Mouse (Mus musculus) layer of hippocampus, adult 8-10 months (tissue): ENCODE measurements around the gene Pak3. TPM values are rescaled to one million over a fixed set of nuclear protein-coding genes. Genes with fewer than 3 reads are reported as not detected.
"Not testable (repeated sequence)": the region's sequence is repeated elsewhere in the genome, so short reads cannot be mapped to it uniquely, and the experiment has no call there.

Experiments
- DNase-seq, 2 experiments: peaks; one replicate each; pipeline ENCODE4 v3.0.0; 2022; ENCODE audit warnings: low spot score in 2 of 2
- total RNA-seq, 4 experiments: library from RNA; stranded (reverse); gene quantifications; 2 replicates each; pipeline ENCODE4 v1.2.4; 2022

Gene Pak3
- 100 to 1,000 TPM; 110 to 146 (median 131) TPM for total RNA-seq

DNA sequence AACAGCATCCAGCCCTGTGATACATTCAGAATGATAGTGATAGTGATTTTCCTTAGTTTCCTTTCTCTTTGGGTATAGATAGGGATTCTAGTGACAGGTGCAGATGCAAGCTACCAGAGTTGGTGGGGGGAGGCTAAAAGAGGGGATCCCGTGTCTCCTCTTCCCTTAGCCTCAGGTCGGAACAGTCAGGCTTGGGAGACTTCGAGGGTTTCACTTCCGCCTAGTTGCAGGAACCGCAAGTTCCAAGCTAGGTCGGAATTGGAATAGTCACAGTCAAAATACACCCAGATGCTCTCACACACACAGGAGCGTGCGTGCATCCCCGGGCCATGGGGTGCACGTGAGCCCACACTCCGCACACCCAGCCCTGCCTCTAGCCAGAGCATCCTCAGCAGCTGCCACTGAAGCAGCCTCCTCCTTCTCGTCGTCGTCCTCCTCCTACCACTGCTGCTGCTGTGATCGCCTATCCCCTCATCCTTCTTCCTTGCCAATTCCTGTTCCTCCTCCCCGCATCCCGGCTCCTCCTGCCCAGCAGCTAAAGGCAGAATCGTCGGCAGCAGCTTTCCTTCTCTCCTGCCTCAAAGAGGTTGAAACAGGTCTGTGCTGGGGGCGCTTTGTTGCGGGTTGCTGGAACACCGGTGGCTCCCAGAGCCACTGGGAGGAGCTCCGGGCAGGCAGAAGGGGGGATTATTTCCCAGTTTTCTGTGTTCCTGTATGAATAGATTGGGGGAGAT, at the start of gene Pak3:
TSS of gene Pak3 (plus strand) at position 424 of the 734 bp plus-strand sequence.
- DNase-seq = peak; percentile 12 to 27

DNA sequence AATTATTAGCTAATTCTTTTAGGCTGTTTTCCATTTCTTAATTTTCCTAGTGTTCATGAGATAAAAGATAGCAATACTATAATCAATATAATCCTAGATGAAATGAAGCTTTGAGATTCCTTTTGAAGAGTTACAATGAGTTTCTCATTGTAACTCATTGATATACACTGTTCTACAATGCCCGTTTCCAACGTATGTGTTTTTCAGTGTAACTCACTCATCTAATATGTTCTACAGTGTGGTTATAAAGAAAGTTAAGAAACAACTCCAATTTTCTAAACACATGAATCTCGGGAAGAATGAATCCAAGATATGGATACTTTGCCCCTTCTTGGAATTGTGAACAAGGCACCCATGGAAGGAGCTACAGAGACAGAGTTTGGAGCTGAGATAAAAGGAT, 35.5 kb upstream of the Pak3 start:
- peak; percentile 99 for DNase-seq

DNA sequence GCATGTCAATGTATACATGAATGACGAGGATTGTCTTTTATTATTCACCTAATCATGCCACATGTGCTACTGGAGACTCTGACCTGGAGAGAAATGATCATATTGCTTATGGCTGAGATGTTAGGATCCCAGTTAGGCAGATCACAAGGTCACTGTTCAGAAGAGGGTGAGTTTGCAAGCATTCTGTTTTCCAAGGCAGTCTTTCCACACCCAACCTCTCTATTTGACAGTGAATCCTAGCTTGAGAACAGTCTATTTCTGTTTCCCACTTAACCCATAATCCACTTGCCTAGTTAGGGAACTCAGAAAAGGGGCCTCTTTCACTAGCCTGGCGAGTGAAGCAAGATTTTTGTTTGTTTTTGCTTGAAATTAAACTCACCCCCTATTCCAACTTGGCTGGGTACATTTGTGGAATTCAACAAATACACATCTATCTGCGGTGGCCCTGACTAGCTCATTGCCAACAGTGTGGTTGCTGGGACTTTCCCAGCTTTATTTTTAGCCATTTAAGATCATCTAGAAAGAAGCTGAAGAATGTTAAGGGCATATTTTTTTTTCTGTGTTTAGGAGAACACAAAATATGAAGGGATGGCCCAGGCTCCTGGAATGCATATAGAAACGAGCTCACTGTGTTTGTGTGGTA, 17.2 kb upstream of the Pak3 start:
- no peak for DNase-seq

DNA sequence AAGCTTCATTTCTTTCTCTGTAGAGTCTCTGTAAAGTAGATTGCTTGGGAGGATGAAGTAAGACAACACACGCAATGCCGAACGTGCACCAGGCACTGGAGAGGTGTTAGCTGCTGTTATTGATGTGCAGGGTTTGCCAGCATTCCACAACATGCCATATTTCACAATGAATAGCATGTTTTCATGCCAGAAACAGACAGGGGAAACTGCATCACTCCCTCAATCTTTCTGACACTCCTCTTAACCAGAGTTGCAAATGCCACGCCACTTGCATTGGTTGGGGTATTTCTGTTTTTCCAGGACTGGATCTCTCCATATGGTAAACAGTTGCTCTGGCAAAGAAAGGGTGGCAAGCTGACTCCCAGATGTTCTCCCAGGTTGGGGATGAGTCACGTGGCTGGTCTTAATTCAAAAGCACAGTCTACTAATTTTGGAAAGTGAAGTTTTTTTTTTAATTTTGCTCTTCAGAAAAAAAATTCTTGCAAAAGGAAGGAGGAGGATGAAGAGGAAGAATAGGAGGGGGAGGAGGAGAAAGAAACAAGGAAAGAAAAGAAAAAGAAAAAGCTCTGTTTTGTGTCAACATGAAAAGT, 16.5 kb upstream of the Pak3 start:
- no peak for DNase-seq

DNA sequence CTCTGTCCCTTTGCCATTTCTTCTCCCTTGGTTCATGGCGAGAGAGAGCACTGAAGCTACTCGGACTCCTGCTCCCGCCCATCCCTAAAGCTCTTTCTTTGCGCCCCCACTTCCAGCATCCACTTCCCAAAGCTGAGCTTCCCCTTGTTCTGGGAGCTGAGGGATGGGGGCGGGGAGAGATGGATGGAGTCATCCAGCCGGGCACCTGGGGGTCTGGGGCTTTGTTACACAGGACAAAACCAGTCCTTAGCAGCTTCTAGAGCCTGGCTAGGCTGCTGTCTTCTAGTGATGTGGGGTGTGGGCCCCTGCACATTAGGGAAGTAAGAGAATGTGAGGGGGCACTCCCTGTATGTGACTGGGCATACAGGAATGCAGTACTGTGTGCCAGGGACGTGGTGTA, 526 bp downstream of the Pak3 start:
- DNase-seq = peak; percentile 8 to 10

DNA sequence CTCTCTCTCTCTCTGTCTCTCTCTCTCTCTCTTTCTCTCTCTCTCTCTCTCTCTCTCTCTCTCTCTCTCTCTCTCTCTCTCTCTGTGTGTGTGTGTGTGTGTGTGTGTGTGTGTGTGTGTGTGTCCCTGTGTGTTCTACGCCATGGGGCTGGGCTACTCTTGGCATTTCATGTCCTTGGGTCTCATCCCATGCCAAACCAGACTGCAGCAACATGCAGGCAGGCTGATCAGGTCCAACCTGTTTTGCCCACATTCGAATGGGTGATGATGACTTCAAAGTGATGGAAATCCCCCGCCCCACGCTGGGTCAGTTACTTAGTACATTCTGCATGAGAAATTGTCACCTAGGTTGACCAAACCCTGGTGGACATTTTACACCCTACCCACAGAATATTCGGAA, 1.1 kb downstream of the Pak3 start:
- DNase-seq = not testable (repeated sequence)

DNA sequence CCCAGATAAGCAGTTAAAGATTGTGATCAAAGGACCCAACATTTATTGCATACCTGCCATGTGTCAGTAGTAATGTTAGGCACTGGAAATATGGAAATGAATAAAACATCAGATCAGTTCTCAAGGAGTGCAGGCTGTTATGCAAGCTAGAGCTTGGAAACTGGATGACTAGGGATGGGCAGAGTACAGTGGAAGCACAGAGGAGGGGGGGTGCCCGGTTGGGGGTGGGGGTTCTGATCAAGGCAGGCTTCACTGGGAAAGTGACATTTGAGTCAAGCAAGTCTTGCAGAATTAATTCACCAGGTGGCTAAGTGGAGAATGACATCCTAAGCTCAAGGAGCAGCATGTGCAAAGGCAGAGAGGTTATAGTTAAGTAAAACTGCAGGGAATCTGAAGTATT, 1.8 kb downstream of the Pak3 start:
- DNase-seq = no peak

DNA sequence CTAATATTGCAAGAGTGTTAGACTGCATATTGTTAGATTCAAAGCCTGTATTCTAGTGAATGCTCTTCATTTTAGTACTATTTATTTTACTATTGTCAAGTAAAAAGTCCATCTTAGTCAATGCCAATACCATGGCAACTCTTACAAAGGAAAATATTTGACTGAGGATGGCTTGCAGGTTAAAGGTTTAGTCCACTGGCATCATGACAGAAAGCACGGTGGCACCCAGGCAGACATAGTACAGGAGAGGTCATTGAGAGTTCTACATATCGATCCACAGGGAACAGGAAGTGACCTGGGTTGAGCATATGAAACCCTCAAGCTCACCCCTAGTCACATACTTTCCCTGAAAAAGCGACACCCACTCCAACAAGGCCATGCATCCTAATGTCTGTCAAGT, 13.9 kb downstream of the Pak3 start:
- no peak for DNase-seq

DNA sequence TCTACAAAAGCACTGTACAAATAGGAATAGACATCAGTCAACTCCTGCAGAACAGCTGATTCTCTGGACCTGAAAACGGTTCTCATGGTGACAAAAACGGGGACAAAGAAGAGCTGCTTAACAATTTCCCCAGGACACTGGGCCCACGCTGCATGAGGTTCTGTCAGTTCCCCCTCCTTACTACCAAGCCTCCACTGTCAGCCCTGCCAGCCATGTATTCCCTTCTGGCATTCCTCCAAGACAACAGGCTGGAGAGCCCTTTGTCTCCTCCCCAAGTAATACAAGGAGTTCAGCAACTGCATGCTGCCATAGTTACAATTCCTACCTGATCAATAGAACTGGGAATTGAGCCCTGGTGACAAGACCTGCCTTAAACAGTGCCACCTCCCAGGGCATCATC, 15.2 kb downstream of the Pak3 start:
- DNase-seq = no peak

DNA sequence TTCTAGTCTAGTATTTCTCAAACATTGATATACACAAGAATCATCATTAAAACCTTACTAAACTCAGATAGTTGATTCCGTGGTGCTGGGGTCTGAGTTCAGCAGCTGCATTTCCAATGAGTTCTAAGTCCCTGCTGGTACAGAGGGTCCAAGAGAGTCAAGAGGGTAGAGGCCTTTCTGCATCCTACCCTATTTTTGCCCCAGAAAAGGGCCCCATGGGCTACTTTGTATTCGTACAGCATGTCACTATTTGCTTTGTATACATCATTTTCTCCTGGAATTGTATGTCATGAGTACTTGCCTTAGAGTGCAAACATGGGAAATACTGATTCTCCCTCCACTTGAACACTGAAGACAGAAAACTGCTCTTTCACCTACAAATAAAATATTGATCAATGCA, 24.4 kb downstream of the Pak3 start:
- DNase-seq = no peak

DNA sequence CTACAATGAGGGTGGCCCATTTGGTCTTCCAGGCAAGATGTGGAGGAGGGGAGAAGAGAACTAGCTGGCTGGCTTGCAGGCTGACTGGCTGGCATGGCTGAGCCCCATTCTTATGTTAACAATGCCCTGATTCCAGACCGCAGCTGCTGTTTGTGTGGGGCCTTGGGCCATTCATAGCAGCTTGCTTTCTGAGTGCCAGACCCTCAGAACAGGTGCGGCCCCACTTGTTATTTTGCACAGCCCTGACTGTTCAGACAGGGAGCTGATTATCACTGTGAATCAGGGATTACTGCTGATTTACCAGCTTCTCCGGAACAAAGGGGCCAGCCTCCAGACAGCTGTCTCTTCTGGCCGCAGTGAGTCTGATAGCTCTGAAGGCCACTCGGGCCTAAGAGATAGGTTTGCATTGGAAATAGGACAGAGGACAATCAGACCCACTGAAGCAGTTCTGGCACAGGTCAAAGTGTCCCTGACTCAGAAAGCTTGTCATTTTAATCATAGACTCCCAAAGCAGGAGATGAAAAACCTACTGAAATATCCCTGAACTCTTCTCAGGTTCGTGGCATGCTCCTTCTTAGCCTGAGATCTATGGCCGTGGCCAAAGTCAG, 24.9 kb downstream of the Pak3 start:
- peak; percentile 16 to 19 for DNase-seq

DNA sequence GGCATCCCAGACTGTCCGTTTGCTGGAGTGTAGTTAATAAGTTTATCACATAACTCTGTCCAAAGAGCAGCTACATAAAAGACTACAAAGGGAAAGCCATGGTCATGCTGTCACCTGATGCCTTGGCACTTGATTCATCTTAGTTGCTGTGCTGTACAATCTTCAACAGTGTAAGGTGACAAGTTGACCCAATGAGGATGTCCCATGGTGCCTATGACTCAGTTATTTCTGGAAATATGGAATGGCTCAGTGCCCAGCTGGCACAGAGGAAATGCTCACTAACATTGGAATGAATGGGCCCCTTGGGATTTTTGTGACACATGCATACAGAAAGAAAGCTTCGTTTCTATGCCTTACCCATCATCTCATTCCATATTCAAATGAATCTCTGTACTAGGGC, 55.3 kb downstream of the Pak3 start:
- no peak for DNase-seq

DNA sequence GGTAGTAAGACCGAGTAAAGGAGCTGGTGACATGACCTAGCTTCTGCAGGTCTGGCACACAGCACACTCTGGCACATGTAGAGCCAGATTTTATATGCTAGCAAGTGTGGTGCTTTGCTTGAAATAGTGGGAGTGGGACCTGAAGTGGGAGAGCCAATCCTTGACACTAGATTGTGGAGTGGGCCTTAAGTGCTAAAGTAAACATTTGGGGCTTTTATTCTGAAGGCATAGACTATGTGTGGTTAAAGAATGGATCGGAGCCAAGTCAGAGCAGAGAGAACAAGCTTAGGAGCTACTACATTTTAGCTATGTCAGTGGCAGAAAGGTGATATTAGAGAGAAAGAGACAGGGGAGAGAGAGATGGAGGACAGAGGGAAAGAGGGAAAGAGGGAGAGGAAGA, 61.5 kb downstream of the Pak3 start:
- no peak for DNase-seq

DNA sequence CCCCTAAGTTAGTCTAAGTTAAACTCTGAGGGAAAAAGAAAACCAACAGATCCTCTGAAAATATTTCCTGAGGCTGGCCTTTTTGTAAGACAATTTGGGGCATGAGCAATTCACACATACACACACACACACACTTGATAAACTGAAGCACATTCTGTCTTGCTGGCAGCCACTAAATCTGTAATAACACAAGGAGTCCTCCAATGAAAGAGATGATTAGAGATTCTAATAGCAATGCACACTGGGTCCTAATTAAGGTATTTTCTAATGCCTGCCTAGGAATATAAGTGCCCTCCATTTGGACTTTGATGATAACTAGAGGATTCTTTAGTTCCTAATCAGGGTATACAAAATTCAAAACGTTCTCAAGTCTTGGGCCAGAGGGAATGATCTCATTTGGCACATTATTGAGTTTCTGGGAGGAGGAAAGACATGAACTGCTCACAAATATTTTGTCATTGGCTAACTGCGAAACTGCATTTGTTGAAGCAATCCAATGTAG, 62.1 kb downstream of the Pak3 start:
- no peak for DNase-seq

DNA sequence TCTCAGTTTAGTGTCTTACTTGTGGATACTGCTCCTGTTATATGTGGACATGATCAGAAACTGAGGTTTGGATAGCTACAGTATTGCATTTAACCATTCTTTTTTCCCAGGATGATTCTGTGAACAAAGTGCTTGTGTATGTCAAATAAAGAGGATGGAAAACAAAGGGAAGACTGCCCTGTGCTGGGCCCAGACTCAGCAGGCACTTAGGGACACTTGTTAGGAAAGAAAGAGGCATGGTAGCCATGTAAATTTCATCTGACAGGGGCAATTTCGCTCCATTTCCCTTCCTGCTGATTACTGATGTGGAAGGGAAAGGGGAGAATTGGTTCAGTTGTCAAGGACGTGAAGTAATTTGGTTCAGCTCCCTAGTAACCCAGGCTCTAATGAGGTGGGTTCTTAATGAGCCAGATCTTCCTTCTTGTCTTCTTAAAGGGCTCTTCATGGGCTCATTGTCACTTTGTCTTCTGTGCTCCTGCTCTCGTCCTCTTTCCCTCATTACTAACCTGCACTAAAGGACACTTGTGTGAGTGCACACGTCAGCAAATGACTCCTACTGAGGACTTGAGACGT, 88.6 kb downstream of the Pak3 start:
- no peak for DNase-seq

DNA sequence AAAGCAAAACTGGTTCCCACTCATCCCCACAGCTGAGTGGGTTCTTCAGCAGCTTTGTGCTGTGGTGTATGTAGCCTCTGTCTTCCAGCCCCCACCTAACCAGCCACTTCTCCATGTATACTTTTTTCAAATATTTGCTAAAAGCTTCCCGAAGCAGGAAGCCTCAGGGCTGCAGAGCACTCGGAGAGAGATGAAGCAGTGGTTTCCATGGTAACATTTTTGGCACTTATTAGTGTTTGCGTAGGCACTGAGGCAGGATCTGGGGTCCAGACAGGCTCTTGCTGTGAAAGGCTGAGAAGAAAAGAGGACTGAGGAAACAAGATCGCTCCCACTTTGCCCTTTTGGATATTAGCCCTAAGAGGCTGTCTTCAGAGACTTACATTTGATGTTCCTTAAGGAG, 100.3 kb downstream of the Pak3 start:
- DNase-seq = peak; percentile 17 to 37

DNA sequence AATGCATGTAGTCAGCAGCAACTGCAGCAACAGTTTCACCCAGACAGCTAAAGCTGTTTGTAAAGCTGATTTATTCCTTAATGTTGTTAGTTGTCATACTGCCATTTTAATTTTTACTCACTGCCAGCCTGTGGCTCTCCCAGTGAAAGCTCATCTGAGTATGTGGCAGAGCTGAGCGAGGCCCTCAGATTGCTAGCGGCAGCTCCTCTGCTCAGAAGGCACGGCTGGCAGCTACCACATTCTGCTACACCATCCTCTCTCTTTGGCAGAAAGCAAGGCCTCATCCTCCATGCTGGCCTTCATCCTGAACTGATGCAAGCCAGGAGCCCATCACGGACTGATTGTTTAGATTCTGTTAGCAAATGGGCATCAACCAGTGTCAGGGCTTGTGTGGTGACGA, 109.4 kb downstream of the Pak3 start:
- DNase-seq = peak in 1 of 2 experiments; percentile 12

DNA sequence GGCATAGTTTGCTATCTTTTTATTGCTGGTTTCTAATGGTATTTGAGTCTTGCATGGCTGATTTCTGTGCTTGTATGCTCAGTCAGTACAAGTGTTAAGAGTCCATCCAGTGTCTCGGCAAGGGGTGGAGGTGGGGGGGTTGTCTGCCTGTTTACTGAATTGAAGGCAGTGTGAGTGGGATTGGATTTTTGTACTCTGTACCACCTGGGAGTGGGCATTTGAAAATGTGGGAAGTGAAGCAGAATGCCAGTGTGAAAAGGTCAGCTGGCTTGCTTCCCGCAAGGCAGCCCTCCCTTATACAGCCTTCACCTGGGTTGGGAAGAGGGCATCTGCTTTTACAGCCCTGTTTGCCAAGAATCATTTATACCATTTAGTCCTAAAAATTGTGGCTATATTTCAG, 125.5 kb downstream of the Pak3 start:
- DNase-seq = no peak

DNA sequence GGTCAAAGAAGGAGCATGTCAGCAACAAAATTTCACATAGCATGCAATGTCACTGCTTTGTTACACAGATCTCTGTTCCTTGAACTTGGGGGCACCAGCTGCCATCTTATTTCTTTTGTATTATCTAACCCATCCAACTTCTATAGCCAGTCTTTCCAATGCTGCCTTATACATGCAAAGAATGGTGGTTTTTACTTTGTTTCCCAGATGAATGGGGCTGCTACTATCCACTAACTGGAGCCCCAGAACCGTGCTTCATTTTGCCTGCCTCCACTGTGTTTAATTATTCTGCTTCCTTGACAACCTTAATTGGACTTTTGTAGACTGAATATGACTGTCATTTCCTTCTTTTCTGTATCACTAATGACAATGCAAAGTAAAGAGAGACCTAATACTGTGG, 126.4 kb downstream of the Pak3 start:
- no peak for DNase-seq

DNA sequence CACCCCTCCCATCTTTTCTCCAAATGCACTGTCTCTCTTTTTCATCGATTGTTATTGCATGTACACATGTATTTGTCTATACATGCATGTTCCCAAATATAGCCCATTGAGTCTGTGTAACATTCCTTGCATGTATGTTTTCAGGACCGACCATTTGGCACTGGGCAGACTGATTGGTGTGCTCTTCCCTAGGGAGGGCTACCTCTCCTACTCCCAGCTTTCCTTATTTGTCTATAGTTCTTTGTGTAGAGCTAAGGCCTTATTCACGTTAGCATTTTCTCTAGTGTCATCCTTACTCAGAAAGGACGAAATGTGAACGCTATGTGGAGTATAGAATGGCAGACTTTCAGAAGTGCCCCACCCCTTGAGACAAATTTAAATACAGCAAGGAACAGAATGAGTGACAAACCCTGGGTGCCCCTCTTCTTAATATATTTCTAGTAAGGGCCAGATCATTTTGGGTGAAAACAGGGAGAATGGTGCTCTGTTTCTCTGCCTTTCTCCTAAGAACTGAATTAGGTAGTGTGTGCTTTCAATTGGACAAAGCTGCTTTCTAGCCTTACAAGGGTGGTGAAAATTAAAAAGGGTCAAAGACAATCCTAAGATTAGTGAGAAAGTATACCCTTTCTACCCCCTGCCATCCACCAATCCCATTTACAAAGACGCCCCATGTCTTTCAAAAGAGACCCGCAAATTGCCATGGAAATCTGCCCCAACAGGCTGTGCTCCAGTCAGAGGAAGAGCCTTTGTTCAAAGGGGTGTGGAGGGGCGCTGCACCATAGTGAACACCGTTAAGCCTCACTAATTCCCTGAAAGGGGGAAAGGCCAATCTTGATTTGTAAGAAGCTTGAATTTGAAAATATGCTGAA, 136.2 kb downstream of the Pak3 start:
- DNase-seq = no peak

DNA sequence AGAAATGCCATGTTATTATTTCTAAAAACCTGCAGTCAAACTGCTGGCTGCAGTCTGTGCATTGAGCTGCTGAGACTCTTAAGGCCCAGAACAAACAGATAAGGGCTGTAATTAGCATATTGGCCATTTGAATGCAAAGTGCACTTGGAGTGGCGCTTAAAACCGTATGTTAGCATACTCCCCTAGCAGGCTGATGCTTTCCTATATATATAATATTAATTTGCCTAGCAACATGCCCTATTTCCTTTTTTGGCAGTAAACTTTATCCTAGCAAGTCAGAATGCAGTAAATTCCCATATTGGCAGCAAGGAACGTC, 136.7 kb downstream of the Pak3 start:
- DNase-seq = no peak
